Mouse (Mus musculus) liver, embryonic 14.5 days (tissue): ENCODE results near the gene Ugt2b34.

Source experiments
- CTCF ChIP-seq: IDR thresholded peaks from 2 replicates; pipeline ENCODE4 v1.5.1; 2016; ENCODE audit warnings: antibody characterized with exemption, low read depth, control low read depth
- EP300 ChIP-seq: IDR thresholded peaks from 2 replicates; pipeline ENCODE4 v1.6.1; 2016; ENCODE audit warnings: antibody characterized with exemption, low read depth

DNA sequence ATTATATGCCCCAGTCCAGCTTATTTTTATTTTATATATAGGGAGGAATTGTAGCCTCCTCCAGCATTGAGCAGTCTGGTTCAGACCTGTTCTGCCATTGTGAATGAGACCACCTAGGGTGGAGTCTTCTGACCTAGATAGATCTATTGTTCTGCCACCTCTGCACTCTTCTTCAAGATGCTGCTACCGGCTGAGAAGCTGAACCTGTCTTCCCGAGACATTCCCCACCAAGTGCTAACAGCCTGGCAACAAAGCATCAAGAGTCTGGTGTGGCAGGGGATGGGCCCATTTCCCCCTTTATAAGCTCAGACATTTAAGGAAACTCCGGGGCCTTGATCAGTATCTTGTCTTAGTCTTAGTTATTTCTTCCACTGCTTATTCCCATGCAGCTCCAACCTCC, 48.4 kb downstream of the Ugt2b34 start:
- TF ChIP-seq CTCF (no peak), EP300 (no peak)
